Mouse (Mus musculus) testis, adult 2 months (tissue): ENCODE results near the gene 1600015I10Rik. TPM values are rescaled to one million over a fixed set of nuclear protein-coding genes. Genes with fewer than 3 reads are reported as not detected.
"Not testable (repeated sequence)": the region's sequence is repeated elsewhere in the genome, so short reads cannot be mapped to it uniquely, and the experiment has no call there.

Experiments used
- H3K27ac ChIP-seq: fragments of 200-500 bp; 2 replicates; pipeline ENCODE4 v1.5.1; 2012; ENCODE audit warnings: low read depth, low read length; ENCODE audit not compliant: control insufficient read depth, insufficient read depth
- H3K27me3 ChIP-seq: fragments of 200-500 bp; 2 replicates; pipeline ENCODE4 v1.6.1; 2012; ENCODE audit warnings: mild to moderate bottlenecking, low read length, moderate library complexity; ENCODE audit not compliant: control insufficient read depth, insufficient read depth
- H3K36me3 ChIP-seq: fragments of 200-500 bp; 2 replicates; pipeline ENCODE4 v1.6.1; 2012; ENCODE audit warnings: mild to moderate bottlenecking, low read length; ENCODE audit not compliant: control insufficient read depth, insufficient read depth
- H3K4me1 ChIP-seq: fragments of 200-500 bp; 2 replicates; pipeline ENCODE4 v1.6.1; 2012; ENCODE audit warnings: low read length; ENCODE audit not compliant: control insufficient read depth, insufficient read depth
- H3K4me3 ChIP-seq: fragments of 200-500 bp; 2 replicates; pipeline ENCODE4 v1.5.1; 2012; ENCODE audit warnings: low read depth, mild to moderate bottlenecking, low read length, moderate library complexity, mixed read lengths; ENCODE audit not compliant: control insufficient read depth
- CTCF ChIP-seq: fragments of 200-500 bp; IDR thresholded peaks from 2 replicates; pipeline ENCODE4 v1.5.1; 2012; ENCODE audit warnings: low read depth, mild to moderate bottlenecking, inconsistent platforms, low read length, moderate library complexity; ENCODE audit not compliant: control insufficient read depth, insufficient read depth, insufficient replicate concordance
- POLR2A ChIP-seq: fragments of 200-500 bp; IDR thresholded peaks from 2 replicates; pipeline ENCODE4 v1.6.1; 2012; ENCODE audit warnings: low read depth, mild to moderate bottlenecking, inconsistent platforms, low read length, moderate library complexity; ENCODE audit not compliant: control insufficient read depth
- polyA plus RNA-seq: library from polyadenylated mRNA; depleted of rRNA; stranded (reverse); fragments of >200 nt; gene quantifications from 2 replicates; pipeline ENCODE4 v1.2.3, GENCODE M21; 2012

1600015I10Rik gene
- polyA plus RNA-seq, 1 experiment = not detected

- Histone ChIP-seq H3K36me3 (no peaks in the 10 kb centered on the region), H3K4me3 (no peak overlapping the region), H3K27ac (no peak overlapping the region), H3K27me3 (no peaks in the 10 kb centered on the region), H3K4me1 (no peaks in the 10 kb centered on the region)
- TF ChIP-seq POLR2A (no peak), CTCF (no peak)
These were observed 21.9 kb downstream of the 1600015I10Rik start for GRCm38 (mm10) chr6:48951630-48952029.

- Histone ChIP-seq H3K4me1 (no peaks in the 10 kb centered on the region), H3K27me3 (no peaks in the 10 kb centered on the region), H3K4me3 (no peak overlapping the region), H3K27ac (no peak overlapping the region; the same call in 1 of the 2 replicates), H3K36me3 (no peaks in the 10 kb centered on the region)
- TF ChIP-seq CTCF = no peak
- no peak for TF ChIP-seq POLR2A
These were observed 23.5 kb downstream of the 1600015I10Rik start for GRCm38 (mm10) chr6:48953220-48953619.

GRCm38 (mm10) chr6:48954211-48954610 is 24.5 kb downstream of the 1600015I10Rik start:
- Histone ChIP-seq H3K27ac (no peak overlapping the region), H3K27me3 (no peaks in the 10 kb centered on the region), H3K4me1 (no peaks in the 10 kb centered on the region)

GRCm38 (mm10) chr6:48954946-48955345 is 25.3 kb downstream of the 1600015I10Rik start:
- TF ChIP-seq POLR2A = no peak
- no peak for TF ChIP-seq CTCF
- H3K4me3 ChIP-seq = no peak overlapping the region
- no peaks in the 10 kb centered on the region for H3K27me3 ChIP-seq
- no peaks in the 10 kb centered on the region for H3K36me3 ChIP-seq
- no peak overlapping the region for H3K27ac ChIP-seq
- H3K4me1 ChIP-seq = no peaks in the 10 kb centered on the region

More at GRCm38 (mm10) chr6:48954211-48954610, 24.5 kb downstream of the 1600015I10Rik start:
- H3K36me3 ChIP-seq = no peaks in the 10 kb centered on the region
- no peak overlapping the region for H3K4me3 ChIP-seq
- TF ChIP-seq POLR2A (no peak), CTCF (no peak)

DNA sequence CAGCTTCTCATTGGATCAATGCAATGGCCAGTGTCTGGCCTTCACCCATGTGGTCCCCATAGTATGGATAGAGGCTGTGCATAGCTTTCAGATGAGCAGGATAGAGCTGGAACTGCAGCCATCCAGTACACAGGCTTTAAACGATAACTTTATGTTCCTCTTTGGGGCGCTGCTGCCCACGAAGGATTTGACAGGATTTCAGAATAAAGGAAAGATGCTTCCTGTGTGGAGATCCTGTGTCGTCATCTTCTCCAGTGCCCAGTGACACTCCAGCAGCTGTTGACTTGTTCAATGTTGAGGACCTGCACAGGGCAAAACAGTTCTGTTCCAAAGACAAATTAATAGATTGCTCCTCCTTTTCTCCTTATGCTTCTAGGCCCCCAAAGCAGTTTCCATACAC is 27.1 kb downstream of the 1600015I10Rik start:
- H3K4me1 ChIP-seq = no peaks in the 10 kb centered on the region
- TF ChIP-seq CTCF (no peak), POLR2A (no peak)
- H3K27me3 ChIP-seq = no peaks in the 10 kb centered on the region
- H3K27ac ChIP-seq = no peak overlapping the region
- no peaks in the 10 kb centered on the region for H3K36me3 ChIP-seq
- H3K4me3 ChIP-seq = no peak overlapping the region

GRCm38 (mm10) chr6:48958053-48958452 is 28.4 kb downstream of the 1600015I10Rik start:
- no peak for TF ChIP-seq POLR2A
- no peak for TF ChIP-seq CTCF
- no peaks in the 10 kb centered on the region for H3K27me3 ChIP-seq
- no peak overlapping the region for H3K4me3 ChIP-seq

DNA sequence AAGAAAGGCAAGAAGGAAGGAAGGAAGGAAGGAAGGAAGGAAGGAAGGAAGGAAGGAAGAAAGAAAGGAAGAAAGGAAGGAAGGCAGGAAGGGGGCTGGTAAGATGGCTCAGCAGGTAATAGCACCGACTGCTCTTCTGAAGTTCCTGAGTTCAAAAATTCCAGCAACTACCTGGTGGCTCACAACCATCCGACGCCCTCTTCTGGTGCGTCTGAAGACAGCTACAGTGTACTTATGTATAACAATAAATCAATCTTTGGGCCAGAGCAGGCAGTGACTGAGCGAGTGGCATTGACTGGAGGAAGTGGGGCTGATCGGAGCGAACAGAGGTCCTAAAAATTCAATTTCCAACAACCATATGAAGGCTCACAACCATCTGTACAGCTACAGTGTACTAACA is 29.5 kb downstream of the 1600015I10Rik start:
- H3K36me3 ChIP-seq = not testable (repeated sequence)

More at GRCm38 (mm10) chr6:48958053-48958452, 28.4 kb downstream of the 1600015I10Rik start:
- H3K36me3 ChIP-seq = no peaks in the 10 kb centered on the region
- no peaks in the 10 kb centered on the region for H3K4me1 ChIP-seq
- H3K27ac ChIP-seq = no peak overlapping the region

DNA sequence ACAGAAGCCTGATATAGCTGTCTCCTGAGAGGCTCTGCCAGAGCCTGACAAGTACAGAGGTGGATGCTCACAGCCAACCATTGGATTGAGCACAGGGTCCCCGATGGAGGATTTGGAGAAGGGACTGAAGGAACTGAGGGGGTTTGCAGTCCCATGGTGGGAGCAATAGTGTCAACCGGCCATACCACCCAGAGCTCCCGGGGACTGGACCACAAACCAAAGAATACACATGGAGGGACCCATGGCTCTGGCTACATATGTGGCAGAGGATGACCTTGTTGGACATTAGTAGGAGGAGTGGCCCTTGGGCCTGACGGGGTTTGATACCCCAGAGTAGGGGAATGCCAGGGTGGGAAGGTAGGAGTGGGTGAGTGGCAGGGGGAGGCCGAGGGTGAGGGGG is 37.0 kb downstream of the 1600015I10Rik start:
- H3K27ac ChIP-seq, H3K4me1 ChIP-seq, H3K4me3 ChIP-seq, H3K36me3 ChIP-seq, H3K27me3 ChIP-seq: not testable (repeated sequence)

More for the DNA sequence above, 29.5 kb downstream of the 1600015I10Rik start:
- H3K4me3 ChIP-seq, H3K4me1 ChIP-seq, H3K27ac ChIP-seq, H3K27me3 ChIP-seq: not testable (repeated sequence)
